Mouse (Mus musculus) lung, postnatal 36 days (tissue): ENCODE data around the gene Ccdc130.
A peak's percentile ranks its signal among the peaks of the same experiment; 100 is the strongest.

Source experiments
- DNase-seq: peaks from one replicate; pipeline ENCODE4 v3.0.0; 2022; ENCODE audit warnings: mixed read lengths

The Ccdc130 gene

DNA sequence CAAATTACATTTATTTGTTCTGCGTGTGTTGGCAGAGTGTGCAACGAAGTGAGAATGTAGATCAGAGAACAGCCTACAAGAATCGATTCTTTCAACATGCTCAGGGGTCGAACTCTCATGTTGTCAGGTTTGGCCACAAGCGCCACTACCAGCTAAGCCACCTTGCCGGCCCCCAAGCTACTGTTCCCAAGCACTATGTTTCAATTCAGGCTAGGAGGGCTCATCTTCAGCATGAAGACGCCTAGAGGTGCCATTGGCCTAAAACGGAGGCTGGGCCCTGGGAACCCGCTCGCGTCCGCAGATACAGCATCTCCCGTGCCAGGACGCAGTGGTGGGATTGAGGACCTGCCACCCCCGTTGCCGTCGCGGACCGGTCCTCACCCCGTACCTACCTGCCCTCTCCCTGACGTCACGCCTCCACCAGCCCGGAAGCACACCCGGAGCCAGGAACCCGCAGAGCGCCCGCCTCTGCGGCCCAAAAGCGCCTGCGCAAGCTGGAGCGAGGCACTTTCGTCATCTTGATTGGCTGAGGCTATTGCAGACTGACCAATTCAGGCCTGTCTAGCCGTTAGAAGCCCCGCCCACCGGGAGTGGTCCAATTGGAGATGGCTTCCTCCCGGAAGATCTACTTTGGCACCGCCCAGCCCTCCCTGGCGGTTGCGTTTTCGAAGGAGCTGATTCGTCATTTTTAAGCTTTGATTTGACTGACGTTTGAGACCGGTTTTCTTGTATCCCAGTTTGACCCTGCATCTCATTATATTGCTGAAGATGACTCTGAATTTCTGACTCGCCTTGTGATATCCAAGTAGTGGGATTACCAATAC, at the start of gene Ccdc130:
Gene Ccdc130 (minus strand): TSS at position 431 of the 824 bp plus-strand sequence.
- DNase-seq: peak; percentile 100

- DNase-seq: no peak
Measured at GRCm38 (mm10) chr8:84308376-84308775, 38.2 kb upstream of the Ccdc130 start.

DNA sequence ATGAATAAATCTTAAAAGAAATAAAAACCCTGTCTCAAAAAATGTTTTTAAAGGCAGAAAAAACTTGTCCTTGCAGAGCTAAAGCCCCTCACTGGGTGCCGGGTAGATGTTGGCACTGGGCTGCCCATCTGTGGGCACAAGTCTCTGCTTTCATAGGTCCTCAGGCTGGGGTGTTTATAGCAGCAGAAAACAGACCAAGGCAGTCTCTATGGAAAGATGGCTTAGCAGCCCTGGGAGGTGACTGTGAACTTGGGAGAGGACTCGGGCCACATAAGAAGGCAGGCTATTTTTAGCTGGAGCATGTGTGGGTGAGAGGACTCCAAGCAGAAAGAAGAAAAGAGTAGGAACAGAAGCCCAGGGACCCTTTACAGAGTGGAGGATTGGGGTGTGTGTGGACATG, 33.8 kb upstream of the Ccdc130 start:
- DNase-seq: no peak

- DNase-seq: no peak
Measured at GRCm38 (mm10) chr8:84297029-84297785, 27.0 kb upstream of the Ccdc130 start.

GRCm38 (mm10) chr8:84291688-84292087, 21.5 kb upstream of the Ccdc130 start:
- DNase-seq: no peak

DNA sequence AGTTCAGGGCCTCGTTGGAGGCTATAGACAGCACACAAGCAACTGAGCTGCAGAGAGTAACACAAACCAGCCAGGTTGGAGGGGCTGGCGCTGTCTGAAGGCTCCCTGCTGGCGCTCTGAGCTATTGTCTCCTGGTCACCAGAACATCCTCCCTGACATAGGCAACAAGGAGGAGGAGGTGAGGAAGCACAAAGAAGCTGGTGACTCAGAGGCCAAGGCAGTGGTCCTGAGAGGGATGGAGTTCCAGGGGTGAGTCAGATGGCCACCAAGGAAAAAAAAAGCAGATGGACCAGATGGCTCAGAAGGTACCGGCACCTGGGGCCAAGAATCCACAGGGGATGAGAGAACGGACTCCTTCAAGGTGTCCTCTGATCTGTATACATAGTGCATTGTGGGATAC, 20.9 kb upstream of the Ccdc130 start:
- no peak for DNase-seq

DNA sequence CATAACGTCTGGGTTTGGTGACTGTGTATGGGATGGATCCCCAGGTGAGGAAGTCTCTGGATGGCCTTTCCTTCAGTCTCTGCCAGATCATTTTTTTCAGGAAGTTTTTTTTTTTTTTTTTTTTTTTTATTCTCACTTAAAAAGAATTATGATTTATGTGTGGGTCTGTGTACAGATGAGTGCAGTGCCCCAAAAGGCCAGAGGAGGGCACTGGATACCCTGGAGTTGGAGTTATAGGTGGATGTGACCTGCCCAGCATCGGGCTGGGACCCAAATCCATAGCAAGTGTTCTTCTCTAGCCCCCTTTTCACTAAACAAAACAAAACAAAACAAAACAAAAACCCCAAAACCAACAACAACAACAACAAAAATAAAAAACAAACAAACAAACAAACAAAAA, 18.7 kb upstream of the Ccdc130 start:
- DNase-seq: no peak

GRCm38 (mm10) chr8:84285665-84286064, 15.5 kb upstream of the Ccdc130 start:
- peak; percentile 78 for DNase-seq

DNA sequence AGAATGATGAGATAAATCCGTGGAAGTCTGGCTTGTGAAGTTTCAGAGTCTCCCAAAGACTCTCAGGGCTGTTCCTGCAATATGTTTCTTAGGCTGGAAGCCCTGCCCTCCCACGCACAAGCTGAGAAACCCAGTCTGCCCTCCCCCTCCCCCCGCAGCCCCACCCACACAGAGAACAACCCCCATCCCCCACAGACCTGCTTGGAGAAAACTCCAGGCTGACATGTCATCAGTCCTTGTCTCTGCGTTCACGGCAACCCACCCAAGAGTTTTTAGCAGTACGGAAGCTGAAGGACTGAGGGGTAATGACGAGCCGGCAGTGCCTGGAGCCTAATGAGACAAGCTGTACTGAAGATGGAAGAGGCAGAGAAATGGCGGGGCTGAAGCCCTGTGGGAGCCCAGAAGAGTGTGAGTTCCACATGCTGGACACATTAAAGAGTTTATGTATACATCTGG, 14.5 kb upstream of the Ccdc130 start:
- peak; percentile 46 for DNase-seq

- DNase-seq: no peak
Measured at GRCm38 (mm10) chr8:84280777-84281176, 10.6 kb upstream of the Ccdc130 start.

DNA sequence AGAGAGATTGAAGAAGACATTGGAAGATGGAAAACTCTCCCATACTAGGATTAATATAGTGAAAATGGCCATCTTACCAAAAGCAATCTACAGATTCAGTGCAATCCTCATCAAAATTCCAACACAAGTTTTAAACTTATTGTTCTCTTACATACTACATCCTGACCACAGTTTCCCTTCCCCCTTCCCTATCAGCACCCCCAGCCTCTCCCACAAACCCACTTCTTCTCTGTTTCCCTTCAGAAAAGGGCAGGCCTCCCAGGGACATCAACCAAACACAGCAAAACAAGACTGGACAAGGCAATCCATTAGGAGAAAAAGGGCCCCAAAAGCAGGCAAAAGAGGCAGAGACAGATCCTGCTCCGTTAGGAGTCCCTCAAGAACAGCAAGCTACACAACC, 6.3 kb upstream of the Ccdc130 start:
- DNase-seq: no peak

- no peak for DNase-seq
Measured at GRCm38 (mm10) chr8:84273968-84274367, 3.8 kb upstream of the Ccdc130 start.

DNA sequence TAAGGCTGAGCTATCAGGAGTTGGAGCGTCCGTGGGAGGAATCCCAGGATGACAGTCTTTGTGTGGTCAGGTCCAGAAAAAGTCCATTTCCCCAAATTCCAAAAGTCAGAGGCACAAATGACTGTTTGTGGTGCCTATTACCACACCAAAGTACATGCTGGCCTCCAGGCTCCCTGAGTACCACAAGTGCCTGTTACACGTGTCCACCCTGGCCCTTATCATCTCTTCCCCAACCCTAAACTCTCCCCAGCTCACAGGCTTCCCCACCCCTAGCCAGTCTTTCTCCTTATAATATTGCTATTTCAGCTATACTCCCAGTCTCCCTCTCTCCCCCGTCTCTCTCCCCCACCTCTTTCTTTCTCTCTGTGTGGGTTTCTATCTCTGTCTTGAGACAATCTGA, 2.1 kb upstream of the Ccdc130 start:
- DNase-seq: no peak

GRCm38 (mm10) chr8:84261098-84261497, 9.1 kb downstream of the Ccdc130 start:
- no peak for DNase-seq

DNA sequence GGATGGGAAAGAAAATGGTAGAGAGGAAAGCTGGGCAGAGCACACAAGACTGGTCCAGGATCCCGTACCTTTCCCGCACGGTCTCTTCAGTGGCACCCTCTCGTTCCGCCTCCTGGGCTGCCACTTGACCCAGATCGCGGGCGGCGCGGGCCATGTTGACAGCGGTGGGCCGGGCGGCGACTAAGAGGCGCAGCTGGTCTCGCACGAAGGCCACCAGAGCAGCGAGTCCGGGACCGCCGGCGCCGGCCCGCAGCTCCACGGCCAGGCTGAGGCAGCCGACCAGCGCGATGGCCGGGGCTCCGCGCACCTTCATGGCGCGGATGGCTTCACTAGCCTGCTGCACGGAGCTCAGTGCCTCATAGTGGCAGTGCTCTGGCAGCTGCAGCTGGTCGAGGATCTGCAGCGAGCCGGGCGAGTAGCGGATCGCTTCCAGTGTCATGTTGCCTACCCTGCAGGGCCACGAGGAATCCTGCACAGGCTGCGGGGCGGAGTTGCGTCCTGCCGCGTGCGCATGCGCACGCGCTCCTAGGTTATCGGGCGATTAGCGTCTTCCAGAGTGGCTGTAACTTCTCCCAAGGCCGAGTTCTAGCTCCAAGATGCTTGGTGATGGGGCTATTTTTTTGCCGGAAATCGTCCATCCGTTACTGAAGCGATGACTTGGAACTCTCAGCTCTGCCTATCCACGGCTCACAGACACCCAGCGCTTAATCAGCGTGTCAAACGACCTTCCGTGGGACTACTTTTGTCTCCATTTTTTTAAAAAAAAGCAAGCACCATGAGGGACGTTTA, 13.2 kb downstream of the Ccdc130 start, which contains the start of gene Mri1:
Gene Mri1 (minus strand): TSS at position 505 of the 789 bp plus-strand sequence.
- DNase-seq: peak; percentile 87

DNA sequence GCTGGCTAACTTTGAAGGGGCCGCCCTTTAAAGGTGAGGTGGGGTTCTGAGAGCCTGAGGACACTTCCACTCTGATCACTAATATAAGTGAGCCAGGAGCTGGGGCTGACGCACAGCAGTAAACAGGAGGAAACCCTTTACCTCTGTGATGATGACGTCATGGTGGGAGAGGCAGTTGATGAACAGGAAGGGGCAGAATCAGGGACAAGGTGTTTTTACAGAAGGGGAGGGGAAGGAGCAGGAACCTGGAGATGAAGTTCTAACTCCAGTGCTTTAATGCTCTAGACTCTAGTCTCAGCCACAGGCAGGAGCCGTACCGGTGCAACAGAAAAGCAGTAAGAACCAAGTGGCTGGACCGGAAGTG, 13.7 kb downstream of the Ccdc130 start:
- DNase-seq: peak; percentile 67

- DNase-seq: no peak
Measured at GRCm38 (mm10) chr8:84255858-84256257, 14.3 kb downstream of the Ccdc130 start.

DNA sequence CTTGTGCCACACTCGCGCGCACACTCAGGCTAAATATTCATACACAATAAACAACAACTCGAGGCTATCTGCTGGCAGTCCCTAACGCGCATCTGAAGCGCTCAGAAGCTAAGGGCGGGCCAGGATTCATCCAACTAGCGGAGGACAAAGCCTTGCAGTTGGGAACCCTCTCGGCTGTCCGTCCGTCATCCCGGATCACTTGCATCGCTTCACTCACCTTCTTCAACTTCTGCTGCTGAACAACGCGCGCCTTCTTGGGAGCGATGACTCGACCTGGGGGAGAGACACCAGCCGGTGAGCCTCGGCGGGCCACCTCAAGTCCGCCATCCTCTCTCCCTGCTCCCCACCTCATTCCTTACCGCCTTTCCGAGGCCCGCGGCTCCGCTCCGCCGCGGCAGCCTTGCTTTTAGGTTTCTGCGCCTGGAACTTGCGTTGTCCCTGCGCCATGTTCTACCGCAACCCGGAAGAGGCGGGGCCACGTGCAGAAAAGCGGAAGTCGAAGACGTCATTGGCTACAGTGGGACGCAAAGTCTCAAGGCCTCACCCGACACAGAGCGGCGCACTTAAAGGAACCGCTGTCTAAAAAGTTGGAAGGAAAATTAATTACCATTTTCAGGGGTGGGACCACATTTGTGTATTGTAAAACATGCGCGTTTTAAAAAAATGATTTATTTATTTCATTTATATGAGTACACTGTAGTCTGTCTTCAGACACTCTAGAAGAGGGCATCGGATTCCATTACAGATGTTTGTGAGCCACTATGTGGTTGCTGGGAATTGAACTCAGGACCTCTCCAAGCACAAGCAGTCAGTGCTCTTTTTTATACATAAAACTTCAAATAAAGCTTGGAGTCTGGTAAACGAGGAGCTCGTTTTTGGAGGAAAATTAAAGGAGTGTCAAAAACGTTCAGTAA, 20.7 kb downstream of the Ccdc130 start, which contains the start of gene D8Ertd738e:
Gene D8Ertd738e (minus strand): TSS at position 463 of the 914 bp plus-strand sequence.
- peak; percentile 96 for DNase-seq

GRCm38 (mm10) chr8:84241821-84242220, 28.4 kb downstream of the Ccdc130 start:
- no peak for DNase-seq

DNA sequence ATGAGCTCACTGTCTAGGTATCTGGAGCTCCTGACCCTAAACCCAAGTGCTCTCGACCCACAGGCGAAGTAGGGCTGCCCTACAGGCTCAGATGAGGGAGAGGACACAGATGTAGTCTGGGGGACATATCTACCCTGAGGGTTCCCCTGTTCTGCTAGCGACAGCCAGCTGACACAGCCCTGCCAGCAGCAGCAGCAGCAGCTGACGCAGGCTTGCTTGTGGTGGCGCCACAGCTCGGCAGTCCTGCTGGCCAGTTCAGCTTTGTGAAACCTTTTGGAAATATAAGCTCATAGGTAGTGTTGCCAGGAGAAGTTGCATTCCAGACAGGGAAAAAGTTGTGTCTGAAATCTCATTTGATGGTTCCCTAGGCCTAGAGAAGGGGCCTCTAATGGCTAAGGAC, 29.0 kb downstream of the Ccdc130 start:
- no peak for DNase-seq

DNA sequence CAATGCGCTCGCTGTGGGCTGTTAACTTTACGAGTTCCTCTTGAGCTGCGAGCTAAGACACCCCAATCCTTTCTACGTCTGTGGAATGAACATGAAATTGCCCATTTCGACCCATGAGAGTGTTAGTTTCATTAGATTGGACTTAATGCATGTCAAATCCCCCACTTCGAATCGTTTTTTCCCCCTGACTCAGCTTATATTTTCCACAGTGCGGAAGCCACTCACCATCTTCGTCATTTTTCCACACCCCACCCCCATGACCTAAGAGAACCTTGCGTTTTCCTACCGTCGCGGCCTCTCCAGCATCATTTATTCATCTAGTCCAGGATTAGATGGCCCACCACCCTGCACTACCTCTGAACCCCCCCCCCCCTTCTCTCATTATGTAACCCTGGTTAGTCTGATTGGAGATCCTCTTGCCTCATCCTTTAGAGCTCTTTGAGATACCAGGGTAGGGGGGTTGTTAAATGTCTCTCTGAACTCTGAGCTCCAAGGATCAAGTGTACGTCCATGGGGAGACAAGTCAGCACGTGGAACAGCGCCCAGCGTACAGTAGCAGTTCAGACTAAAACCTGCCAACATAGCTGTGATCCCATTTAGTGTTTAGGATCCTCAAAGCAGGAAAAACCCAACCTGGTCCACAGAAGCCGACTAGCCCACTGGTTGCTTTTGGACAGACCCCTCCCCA, 32.5 kb downstream of the Ccdc130 start:
- peak; percentile 46 for DNase-seq
